Mouse (Mus musculus) 416B (cell line): Measurements from ENCODE around the gene Cdh23.

Experiments
- DNase-seq: peaks from one replicate; pipeline ENCODE4 v3.0.0; 2011; ENCODE audit warnings: low read depth

Cdh23 gene

DNA sequence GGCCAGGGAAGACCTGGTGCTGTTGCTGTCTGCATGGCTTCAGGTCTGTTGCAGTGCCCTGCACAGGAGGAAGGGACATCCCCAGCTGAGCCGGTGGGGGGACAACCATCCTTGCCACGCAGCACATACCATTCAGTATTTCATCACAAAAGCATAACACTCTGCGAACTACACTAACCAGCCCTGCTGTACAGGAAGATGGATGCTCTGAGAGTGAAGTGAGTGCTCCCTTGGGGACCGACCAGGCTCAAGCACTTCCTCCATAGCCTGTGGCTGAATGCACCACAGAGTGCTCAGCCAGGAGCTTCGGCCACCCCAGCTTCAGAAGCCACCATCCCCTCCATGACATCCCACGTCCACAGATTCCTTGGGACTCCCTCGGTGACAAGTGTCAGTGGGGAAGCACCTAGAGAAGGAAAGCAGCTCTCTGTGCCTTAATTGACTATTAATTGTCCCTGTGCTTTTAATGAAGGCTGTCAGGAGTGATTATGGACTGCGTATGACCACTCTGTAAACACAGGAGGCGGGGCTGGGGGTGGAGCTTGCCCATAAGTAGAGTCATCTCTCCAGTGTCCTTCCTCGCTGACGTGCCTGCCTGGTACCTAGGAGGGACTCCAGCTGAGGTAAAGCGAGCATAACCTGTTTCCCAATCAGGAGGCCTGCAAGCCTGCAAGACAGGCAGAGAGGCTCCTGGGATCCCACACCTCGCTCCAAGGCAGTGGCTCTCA lies 60.6 kb downstream of the Cdh23 start:
- DNase-seq, result no peak

DNA sequence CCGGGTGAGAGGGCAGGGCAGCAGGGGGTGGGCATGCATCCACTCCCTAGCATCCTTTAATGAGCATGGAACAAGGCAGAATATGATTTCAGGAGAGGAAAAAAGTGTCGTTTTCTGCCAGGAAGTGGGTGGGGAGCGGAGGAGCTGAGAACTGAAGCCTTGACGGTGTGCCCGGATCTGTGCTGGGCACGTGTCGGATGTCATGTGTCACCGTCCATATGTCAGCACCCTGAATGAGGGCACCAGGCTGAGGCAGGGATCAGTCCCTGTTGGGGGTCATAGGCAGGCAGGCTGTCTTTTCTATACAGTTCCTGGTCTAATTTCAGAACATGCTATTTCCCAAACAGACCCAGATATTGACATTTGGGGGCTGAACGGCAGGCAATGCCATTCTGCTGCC lies 61.9 kb downstream of the Cdh23 start:
- DNase-seq, result no peak

GRCm38 (mm10) chr10:60626086-60626485 lies 70.2 kb downstream of the Cdh23 start:
- DNase-seq, result no peak

DNA sequence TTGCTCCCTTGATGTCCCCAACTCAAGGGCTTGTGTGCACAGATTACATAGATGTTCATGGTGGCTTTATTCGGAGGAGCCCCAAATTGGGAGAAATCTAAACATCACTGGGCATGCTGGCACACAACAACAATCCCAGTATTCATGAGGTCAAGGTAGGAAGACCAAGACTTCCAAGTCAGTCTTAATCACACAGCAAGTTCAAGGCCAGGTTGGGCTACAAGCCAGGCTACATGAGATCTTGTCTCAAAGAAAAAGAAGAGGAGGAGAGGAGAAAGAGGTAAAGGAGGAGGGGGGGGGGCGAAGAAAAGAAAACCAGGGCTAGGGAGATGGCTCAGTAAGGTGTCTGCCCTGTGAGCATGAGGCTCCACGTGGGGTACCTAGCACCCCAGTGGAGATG lies 70.8 kb downstream of the Cdh23 start:
- DNase-seq, result no peak

DNA sequence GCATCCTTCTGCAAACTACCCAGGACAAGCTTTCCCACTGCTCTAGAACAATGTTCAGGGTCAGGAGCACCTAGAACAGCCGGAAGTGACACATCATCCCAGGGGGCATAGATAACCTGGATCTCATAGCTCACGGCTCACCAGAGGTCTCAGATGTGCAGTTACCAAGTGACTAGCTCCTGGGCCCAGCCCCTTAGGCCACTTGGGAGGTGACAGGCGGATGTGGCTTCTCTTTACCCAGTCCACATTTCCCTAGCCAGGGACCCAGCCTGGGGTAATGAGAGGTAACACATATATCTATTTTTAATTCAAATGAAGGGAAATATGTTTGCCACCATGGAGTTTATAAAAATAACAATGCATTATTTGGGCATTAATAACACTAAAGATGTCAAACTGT lies 71.3 kb downstream of the Cdh23 start:
- DNase-seq, result no peak

GRCm38 (mm10) chr10:60624217-60624708 lies 72.0 kb downstream of the Cdh23 start:
- DNase-seq, result no peak

GRCm38 (mm10) chr10:60622836-60623235 lies 73.5 kb downstream of the Cdh23 start:
- DNase-seq, result no peak

DNA sequence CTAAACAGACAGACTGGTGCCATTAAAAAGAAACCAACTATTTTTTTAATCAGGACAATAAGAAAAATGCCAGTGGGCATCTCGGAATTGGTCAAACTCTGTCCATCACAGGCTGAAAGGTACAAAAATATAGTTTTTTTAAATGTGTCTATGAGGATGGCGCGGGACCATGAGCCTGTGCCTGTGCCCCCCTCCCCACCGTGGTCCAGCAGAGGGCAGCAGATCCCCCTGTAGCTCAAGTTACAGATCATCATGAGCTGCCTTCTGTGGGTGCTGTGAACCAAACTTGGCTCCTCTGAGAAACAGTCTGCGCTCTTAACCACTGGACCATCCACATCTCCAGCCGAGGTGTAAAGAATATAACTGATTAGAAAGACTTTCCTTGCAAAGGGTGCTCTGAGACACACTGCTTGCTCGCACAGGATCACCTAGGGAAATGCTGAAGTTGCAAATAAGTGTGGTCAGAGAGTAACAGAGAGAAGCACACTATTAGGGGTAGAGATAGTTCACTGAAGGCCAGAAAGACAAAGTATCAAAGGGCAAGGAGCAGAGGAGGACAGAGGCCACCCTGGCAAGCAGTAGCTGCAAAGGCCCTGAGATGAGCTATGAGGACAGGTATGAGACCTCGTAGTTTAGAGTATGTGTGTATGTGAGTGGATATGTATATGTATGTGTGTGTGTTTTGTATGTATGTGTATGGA lies 74.7 kb downstream of the Cdh23 start:
- DNase-seq, result peak; percentile 14

DNA sequence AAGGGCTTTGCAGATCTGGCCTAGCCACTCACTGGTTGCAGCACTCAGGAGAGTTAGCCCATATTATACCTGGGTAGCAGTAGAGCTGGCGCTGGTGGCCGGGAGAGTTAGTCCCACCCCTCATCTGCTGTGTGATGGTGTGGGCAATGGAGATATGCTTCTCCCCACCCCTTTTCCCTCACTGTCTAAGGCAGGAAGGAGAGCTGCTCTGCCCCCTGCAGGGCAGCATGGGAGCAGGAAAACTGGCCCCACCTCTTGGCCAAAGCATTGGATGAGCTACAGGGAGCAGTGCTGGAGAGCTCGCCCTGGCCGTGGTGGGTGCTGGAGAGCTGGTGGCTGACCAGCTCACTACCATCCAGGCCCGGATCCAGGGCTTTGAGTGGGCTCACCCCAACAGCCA lies 80.4 kb downstream of the Cdh23 start:
- DNase-seq, result peak; percentile 43

DNA sequence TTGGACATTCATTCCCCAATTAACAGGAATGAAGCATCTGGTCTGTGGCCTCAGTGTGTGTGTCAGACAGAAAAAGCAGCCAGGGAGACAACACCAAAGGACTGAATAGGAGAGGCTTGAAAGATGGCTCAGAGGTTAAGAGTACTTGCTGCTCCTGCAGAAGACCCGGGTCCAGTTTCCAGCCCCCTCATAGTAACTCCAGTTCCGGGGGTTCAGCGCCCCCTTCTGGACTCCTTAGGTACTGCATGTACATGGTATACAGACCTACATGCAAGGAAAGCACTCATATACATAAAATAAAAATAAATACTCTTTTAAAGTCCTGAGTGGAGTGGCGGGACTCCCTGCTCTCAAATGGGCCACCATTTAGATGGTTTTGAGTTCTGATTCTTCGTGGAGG lies 83.4 kb downstream of the Cdh23 start:
- peak; percentile 52 for DNase-seq

GRCm38 (mm10) chr10:60607166-60607565 lies 89.1 kb downstream of the Cdh23 start:
- no peak for DNase-seq

GRCm38 (mm10) chr10:60606661-60607060 lies 89.6 kb downstream of the Cdh23 start:
- no peak for DNase-seq

GRCm38 (mm10) chr10:60602235-60602634 lies 94.1 kb downstream of the Cdh23 start:
- no peak for DNase-seq

- DNase-seq, result no peak
Observed at GRCm38 (mm10) chr10:60595166-60595565, 101.1 kb downstream of the Cdh23 start.

DNA sequence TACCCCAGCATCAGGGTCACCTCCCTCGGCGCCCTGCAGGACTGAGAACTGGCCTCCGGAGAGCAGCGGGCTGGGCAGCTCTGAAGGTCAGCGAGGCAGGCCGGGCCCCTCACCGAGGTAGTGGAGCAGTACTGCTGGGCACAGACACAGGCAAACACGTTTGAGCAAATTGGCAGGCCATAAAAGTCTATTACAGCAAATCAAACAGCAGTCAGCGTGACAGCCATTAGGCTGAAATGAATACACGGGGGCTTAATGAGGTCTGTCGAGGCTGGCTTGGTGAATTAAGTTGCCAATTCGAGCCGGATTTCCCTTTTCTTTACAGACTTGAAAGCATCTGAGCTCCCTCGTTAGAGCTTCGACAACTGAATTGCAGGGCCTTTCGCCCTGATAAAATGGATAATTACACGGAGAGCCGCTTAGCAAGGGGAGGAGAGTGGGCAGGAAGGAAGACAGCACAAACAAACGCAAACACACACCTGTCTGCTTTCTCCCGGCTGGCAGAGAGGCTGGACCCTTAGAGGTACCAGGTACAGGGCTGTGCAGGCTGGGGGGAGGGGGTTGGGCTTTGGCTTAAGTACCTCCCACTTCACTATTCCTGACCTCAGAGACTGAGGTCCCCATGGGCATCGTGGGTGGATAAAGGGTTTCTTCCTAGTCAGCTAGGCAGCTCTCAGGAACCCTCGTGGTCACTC lies 103.3 kb downstream of the Cdh23 start:
- no peak for DNase-seq

- DNase-seq, result no peak
Observed at GRCm38 (mm10) chr10:60591281-60591680, 105.0 kb downstream of the Cdh23 start.

DNA sequence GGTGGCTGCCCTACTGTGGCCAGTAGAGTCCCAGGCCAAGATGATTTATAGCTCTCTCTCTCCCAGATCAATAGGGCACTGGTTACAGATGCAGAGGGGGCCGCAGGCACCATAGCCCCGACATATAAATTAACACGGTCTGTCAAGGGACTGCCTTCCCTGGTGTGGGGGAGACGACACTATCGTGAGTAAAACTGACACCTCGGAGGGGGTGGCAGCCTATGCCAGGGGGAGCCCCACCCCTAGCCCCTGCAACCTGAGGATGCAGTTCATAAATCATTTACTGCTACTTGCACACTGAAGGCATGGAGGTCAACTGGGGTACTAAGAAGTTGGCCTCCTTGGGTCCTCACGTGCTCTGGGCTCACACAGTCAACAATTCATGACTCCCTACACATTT lies 106.0 kb downstream of the Cdh23 start:
- no peak for DNase-seq

- no peak for DNase-seq
Observed at GRCm38 (mm10) chr10:60585691-60586090, 110.6 kb downstream of the Cdh23 start.

- no peak for DNase-seq
Observed at GRCm38 (mm10) chr10:60582956-60583355, 113.3 kb downstream of the Cdh23 start.

- no peak for DNase-seq
Observed at GRCm38 (mm10) chr10:60580666-60581065, 115.6 kb downstream of the Cdh23 start.

GRCm38 (mm10) chr10:60578738-60579538 lies 117.4 kb downstream of the Cdh23 start:
- DNase-seq, result peak; percentile 36
